Mouse (Mus musculus): ENCODE results near the gene Trp53i13.

Trp53i13 gene

DNA sequence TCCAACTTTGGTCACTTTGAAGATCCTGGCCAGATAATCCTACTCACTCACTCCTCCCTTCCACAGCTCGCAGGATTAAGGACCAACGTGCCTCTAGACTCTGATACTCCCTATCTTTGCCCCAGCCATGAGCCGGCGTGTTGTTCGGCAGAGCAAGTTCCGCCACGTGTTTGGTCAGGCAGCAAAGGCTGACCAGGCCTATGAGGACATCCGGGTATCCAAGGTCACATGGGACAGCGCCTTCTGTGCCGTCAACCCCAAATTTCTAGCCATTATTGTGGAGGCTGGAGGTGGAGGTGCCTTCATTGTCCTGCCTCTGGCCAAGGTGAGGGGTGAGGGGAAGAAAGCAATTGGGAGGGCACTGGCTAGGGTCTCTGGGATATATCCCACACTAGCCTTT, 52.0 kb downstream of the Trp53i13 start:
- peak in 1 of 2 experiments; percentile 28 for DNase-seq (ENCODE audit: low spot score in 2 of 2)

DNA sequence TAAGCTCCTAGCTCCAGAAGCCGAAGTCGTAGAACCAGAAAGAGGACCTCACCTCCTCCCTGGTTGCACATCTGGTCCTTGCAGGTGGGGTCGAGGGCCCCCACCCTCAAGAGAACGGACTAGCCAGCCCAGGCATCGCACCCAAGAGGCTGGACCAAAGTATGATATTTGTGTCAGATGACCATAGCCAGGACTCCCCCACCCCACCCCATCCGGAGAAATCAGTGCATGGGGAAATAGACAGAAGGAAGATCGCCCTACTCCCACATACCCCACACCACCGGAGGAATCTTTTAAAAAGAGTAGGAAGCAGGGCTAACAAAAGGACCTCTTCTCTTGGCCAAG, 52.7 kb downstream of the Trp53i13 start:
- DNase-seq (ENCODE audit: low spot score in 2 of 2): peak in 1 of 2 experiments; percentile 33

DNA sequence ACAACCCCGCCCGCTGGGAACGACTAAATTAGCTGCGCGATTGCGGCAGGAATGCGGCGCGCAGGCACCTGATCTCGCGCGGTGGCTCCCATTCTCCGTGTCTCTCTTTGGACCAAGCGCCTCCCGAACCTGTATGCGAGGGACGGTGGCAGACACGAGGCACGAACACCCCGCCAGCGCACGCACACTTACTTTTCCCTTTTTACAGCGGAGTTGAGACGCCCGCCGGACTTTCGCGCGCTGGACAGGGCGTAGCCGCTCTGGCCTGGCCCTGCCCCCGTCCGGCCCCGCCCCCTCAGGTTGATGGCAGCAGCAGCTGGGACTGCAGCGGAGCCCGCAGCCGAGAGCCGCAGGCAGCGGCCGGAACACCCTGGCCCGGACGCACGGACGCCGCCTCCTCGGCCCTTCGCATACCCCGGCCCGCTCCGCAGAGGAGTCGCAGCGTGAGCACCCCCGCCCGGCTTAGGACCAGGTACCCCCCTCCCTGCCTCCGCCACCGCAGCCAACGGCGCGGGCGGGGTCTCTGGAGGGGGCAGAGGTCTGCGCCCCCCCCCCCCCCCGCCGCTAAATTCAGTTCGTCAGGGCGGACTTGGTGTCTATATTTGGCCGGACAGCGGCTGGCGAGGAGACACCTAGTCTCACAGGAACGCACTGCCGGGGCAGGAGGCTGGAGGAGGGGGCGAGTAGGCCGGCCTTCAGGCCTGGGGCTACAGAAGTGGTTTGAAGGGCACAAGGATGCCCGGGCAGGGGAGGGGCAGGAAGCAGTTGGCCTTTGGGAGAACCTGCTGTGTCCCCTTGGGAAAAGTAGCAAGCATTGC, 53.3 kb downstream of the Trp53i13 start, which contains the start of gene Coro6:
Gene Coro6, plus strand, starts transcription at position 129 of the 818 bp plus-strand sequence.
- DNase-seq (ENCODE audit: low spot score in 2 of 2): peak in 1 of 2 experiments; percentile 47

DNA sequence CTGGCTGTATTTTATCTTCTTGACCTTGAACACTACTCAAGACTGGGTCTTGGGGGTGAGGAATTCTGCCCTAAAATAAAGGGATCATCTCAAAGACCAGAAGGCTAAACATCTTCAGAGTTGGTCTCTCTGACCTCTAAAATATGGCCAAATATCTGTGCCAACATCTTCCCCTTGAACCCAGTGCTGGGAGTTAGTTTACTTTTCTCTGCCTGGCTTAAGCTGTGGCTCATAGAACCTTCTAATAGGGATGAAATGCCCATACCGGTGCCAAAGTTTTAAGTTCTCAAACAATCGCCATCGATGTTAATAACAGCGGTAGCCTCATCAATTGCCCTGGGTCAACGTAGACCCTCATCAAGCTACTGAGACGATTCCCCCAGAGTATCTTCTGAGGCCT, 53.9 kb downstream of the Trp53i13 start:
- DNase-seq (ENCODE audit: low spot score in 2 of 2): no peak
